Mouse (Mus musculus): ENCODE results near the gene Ush1g. TPM values are rescaled to one million over a fixed set of nuclear protein-coding genes. Genes with fewer than 3 reads are reported as not detected.

Gene Ush1g
- total and polyA plus RNA-seq, 2 experiments from 2014 or later: 0.06 to 0.33 TPM

DNA sequence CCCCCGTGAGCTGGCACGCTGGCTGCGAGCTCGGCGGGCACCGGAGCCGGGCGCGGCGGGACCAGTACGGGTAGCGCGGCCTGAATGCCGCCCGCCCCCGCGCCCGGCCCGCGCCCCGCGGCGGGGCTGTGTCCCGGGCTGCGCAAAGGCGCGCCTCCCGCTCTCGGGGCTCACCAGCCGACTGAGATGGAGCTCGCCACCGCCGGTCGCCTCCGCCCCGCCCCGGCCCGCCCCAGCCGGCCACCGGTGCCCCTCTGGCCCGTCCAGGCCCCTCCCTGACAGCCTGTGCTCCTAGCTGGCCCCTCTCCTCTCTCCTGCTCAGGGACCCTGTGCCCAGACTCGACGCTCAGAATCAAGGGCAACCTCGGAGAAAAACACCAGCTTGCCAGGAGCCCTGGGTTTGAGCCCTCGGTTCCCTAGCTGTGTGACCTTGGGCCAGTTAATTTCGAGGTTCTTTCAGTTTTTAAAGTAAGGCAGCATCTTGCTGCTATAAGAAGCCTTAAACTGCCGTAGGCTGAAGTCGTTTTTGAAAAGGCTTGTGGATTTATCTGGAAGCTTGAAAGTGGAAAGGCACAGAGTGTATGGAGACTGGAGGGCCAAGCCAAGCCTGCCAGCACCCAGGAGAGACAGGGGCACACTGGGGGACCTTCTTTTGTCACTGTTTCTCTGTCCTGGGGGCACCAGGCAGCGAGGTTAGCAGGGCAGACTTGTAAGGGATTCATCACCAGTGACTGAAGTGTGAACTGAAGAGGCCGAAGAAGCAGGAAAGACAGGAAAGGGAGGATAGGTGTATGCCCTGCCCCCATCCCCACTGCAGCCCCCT is 54.6 kb downstream of the Ush1g start, which contains the start of gene Grin2c:
Gene Grin2c, minus strand, starts transcription at position 183 of the 823 bp plus-strand sequence.
- H3K27me3 ChIP-seq (ENCODE audit: insufficient read depth, low read length): peaks cover 37% of the 10 kb centered on the region
- peaks cover 24% of the 10 kb centered on the region for H3K36me3 ChIP-seq (ENCODE audit: insufficient read depth)
- H3K9me3 ChIP-seq (ENCODE audit: low read length): no peaks in the 10 kb centered on the region
- H3K27ac ChIP-seq (ENCODE audit: low read depth, low read length): no peak within 1 kb of the TSS
- peak within 1 kb of the TSS; percentile 33 for H3K4me3 ChIP-seq (ENCODE audit: low read depth, low read length)
- TF ChIP-seq CTCF (IDR thresholded peaks at IDR 0.05; ENCODE audit: low read depth): no peak
- H3K9ac ChIP-seq: peak within 1 kb of the TSS; percentile 18; the same call in 1 of the 2 replicates
- WGBS: 10% methylated on average over 33 of the region's 50 CpGs
- H3K4me2 ChIP-seq (ENCODE audit: low read depth): peak within 1 kb of the TSS; percentile 59
- ATAC-seq (no peak), DNase-seq (no peak)
- H3K4me1 ChIP-seq (ENCODE audit: insufficient read depth): no peaks in the 10 kb centered on the region

DNA sequence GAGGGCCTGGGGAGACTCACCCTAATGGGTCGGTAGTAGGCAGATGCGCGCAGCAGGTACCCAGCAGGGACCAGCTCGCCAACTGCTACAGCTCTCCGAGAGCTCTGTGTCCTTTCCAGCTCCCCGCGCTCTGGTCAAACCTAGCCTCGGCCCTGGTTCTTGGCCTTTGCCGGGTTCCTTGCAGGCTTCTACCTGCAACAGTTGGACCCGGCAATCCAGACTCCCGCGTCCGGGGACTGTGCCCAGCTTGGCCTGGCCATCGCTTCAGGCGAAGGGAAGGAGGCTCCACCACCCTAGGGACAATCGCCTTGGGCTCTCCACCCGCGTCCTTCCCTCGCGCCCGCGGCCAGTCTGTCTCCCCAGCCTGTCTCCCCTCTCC is 55.5 kb downstream of the Ush1g start:
- peak overlapping the region; percentile 59 for H3K4me2 ChIP-seq (ENCODE audit: low read depth)
- H3K9ac ChIP-seq: no peak overlapping the region
- DNase-seq (no peak), ATAC-seq (no peak)
- peaks cover 42% of the 10 kb centered on the region for H3K27me3 ChIP-seq (ENCODE audit: insufficient read depth, low read length)
- peak overlapping the region; percentile 33 for H3K4me3 ChIP-seq (ENCODE audit: low read depth, low read length)
- no peaks in the 10 kb centered on the region for H3K9me3 ChIP-seq (ENCODE audit: low read length)
- H3K27ac ChIP-seq (ENCODE audit: low read depth, low read length): no peak overlapping the region
- no peaks in the 10 kb centered on the region for H3K4me1 ChIP-seq (ENCODE audit: insufficient read depth)
- WGBS: 2% methylated on average over 22 of the region's 22 CpGs
- TF ChIP-seq CTCF (IDR thresholded peaks at IDR 0.05; ENCODE audit: low read depth): no peak
- H3K36me3 ChIP-seq (ENCODE audit: insufficient read depth): peaks cover 17% of the 10 kb centered on the region

DNA sequence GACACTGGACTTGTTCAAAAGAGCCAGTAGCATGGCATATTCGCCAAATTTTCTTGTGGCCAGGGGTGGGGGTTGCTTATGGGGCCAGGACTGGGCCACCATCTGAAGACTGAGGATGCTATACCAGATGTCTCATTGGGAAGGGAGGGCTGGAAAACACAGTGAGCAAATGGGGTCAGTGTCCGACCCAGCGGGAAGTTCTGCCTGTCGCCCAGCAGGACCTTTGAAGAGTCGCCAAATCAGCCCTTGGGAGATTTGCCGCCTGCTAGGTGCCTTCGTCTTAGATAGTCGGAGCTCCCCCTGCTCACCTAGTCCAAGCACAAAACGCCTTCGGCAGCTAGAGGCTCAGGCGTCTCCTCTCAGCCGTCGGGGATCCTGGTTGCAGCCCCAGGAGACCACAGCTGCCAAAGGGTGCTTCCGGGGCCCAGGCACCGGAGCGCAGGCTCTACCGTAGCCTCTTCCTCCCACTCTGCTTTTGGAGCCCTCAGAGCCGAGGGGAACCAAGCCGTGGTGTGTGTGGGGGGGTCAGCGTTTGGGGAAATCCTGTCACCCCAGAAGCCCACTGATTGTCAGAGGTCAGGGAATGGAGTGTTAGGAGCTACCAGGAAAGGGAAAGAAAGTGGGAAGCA is 56.0 kb downstream of the Ush1g start:
- ATAC-seq (no peak), DNase-seq (no peak)
- Histone ChIP-seq H3K9me3 (ENCODE audit: low read length) (no peaks in the 10 kb centered on the region), H3K4me3 (ENCODE audit: low read depth, low read length) (no peak overlapping the region), H3K27me3 (ENCODE audit: insufficient read depth, low read length) (peaks cover 42% of the 10 kb centered on the region), H3K27ac (ENCODE audit: low read depth, low read length) (no peak overlapping the region), H3K4me1 (ENCODE audit: insufficient read depth) (no peaks in the 10 kb centered on the region), H3K9ac (no peak overlapping the region), H3K36me3 (ENCODE audit: insufficient read depth) (peaks cover 17% of the 10 kb centered on the region), H3K4me2 (ENCODE audit: low read depth) (no peak overlapping the region)
- WGBS: 6% methylated on average over 20 of the region's 20 CpGs
- TF ChIP-seq CTCF (IDR thresholded peaks at IDR 0.05; ENCODE audit: low read depth): no peak

Other genes starting within 250 kb of the Ush1g start
- gene Rab37, start 230.6 kb downstream of the Ush1g start, total RNA-seq (2014; rRNA removed): 0.38 and 0.57 TPM in 2 replicates
- 0.82 and 0.84 TPM in 2 replicates for gene Rab37, start 230.6 kb downstream of the Ush1g start, polyA plus RNA-seq (2015; fragmentation: Nextera tagmentation; extraction: Ambion mirVana)
- gene Cd300lf, start 188.0 kb downstream of the Ush1g start, total RNA-seq (2014; rRNA removed): 0.24 TPM in 1 of 2 replicates, not detected in the other
- 0.05 and 0.18 TPM in 2 replicates for gene Cd300lf, start 188.0 kb downstream of the Ush1g start, polyA plus RNA-seq (2015; fragmentation: Nextera tagmentation; extraction: Ambion mirVana)
- gene Slc9a3r1, start 158.7 kb downstream of the Ush1g start, total RNA-seq (2014; rRNA removed): 44.2 and 48.5 TPM in 2 replicates
- gene Slc9a3r1, start 158.7 kb downstream of the Ush1g start, polyA plus RNA-seq (2015; fragmentation: Nextera tagmentation; extraction: Ambion mirVana): 68.4 and 73.9 TPM in 2 replicates
- gene Tmem104, start 134.6 kb downstream of the Ush1g start, total RNA-seq (2014; rRNA removed): 5.4 and 7.6 TPM in 2 replicates
- gene Tmem104, start 134.6 kb downstream of the Ush1g start, polyA plus RNA-seq (2015; fragmentation: Nextera tagmentation; extraction: Ambion mirVana): 8.8 and 9.9 TPM in 2 replicates
- 19.2 and 20.3 TPM in 2 replicates for gene Nat9, start 134.2 kb downstream of the Ush1g start, total RNA-seq (2014; rRNA removed)
- 17.7 and 18.6 TPM in 2 replicates for gene Nat9, start 134.2 kb downstream of the Ush1g start, polyA plus RNA-seq (2015; fragmentation: Nextera tagmentation; extraction: Ambion mirVana)
- gene Grin2c, start 54.8 kb downstream of the Ush1g start, total RNA-seq (2014; rRNA removed): 1.5 and 1.6 TPM in 2 replicates
- gene Grin2c, start 54.8 kb downstream of the Ush1g start, polyA plus RNA-seq (2015; fragmentation: Nextera tagmentation; extraction: Ambion mirVana): 0.35 and 0.48 TPM in 2 replicates
- gene Fdxr, start 45.0 kb downstream of the Ush1g start, total RNA-seq (2014; rRNA removed): 18.6 and 26.2 TPM in 2 replicates
- 14.0 and 16.4 TPM in 2 replicates for gene Fdxr, start 45.0 kb downstream of the Ush1g start, polyA plus RNA-seq (2015; fragmentation: Nextera tagmentation; extraction: Ambion mirVana)
- gene Fads6, start 24.4 kb downstream of the Ush1g start, total RNA-seq (2014; rRNA removed): 3.8 and 6.5 TPM in 2 replicates
- 0.47 and 0.48 TPM in 2 replicates for gene Fads6, start 24.4 kb downstream of the Ush1g start, polyA plus RNA-seq (2015; fragmentation: Nextera tagmentation; extraction: Ambion mirVana)
- 0.15 TPM in 1 of 2 replicates, not detected in the other for gene Otop2, start 14.9 kb downstream of the Ush1g start, total RNA-seq (2014; rRNA removed)
- gene Otop2, start 14.9 kb downstream of the Ush1g start, polyA plus RNA-seq (2015; fragmentation: Nextera tagmentation; extraction: Ambion mirVana): 0.10 and 0.13 TPM in 2 replicates
- gene Otop3, start 12.7 kb upstream of the Ush1g start, total RNA-seq (2014; rRNA removed): 0.31 and 0.48 TPM in 2 replicates
- 0.47 and 0.98 TPM in 2 replicates for gene Otop3, start 12.7 kb upstream of the Ush1g start, polyA plus RNA-seq (2015; fragmentation: Nextera tagmentation; extraction: Ambion mirVana)
- gene Hid1, start 45.7 kb upstream of the Ush1g start, total RNA-seq (2014; rRNA removed): 52.4 and 54.5 TPM in 2 replicates
- gene Hid1, start 45.7 kb upstream of the Ush1g start, polyA plus RNA-seq (2015; fragmentation: Nextera tagmentation; extraction: Ambion mirVana): 42.8 and 46.6 TPM in 2 replicates
- gene Cdr2l, start 59.9 kb upstream of the Ush1g start, total RNA-seq (2014; rRNA removed): 43.0 and 45.8 TPM in 2 replicates
- gene Cdr2l, start 59.9 kb upstream of the Ush1g start, polyA plus RNA-seq (2015; fragmentation: Nextera tagmentation; extraction: Ambion mirVana): 14.4 and 16.9 TPM in 2 replicates
- gene Mrpl58, start 81.7 kb upstream of the Ush1g start, total RNA-seq (2014; rRNA removed): 82.1 and 86.1 TPM in 2 replicates
- 201 and 203 TPM in 2 replicates for gene Mrpl58, start 81.7 kb upstream of the Ush1g start, polyA plus RNA-seq (2015; fragmentation: Nextera tagmentation; extraction: Ambion mirVana)
- 339 and 418 TPM in 2 replicates for gene Atp5h, start 97.9 kb upstream of the Ush1g start, total RNA-seq (2014; rRNA removed)
- gene Atp5h, start 97.9 kb upstream of the Ush1g start, polyA plus RNA-seq (2015; fragmentation: Nextera tagmentation; extraction: Ambion mirVana): 808 and 932 TPM in 2 replicates
- 31.7 TPM in 2 replicates for gene Kctd2, start 98.1 kb upstream of the Ush1g start, total RNA-seq (2014; rRNA removed)
- gene Kctd2, start 98.1 kb upstream of the Ush1g start, polyA plus RNA-seq (2015; fragmentation: Nextera tagmentation; extraction: Ambion mirVana): 27.1 and 29.3 TPM in 2 replicates
- not detected in 2 replicates for gene Trim80, start 118.5 kb upstream of the Ush1g start, total RNA-seq (2014; rRNA removed)
- not detected in 2 replicates for gene Trim80, start 118.5 kb upstream of the Ush1g start, polyA plus RNA-seq (2015; fragmentation: Nextera tagmentation; extraction: Ambion mirVana)
- not detected in 2 replicates for gene Slc16a5, start 140.4 kb upstream of the Ush1g start, total RNA-seq (2014; rRNA removed)
- 0.06 and 0.07 TPM in 2 replicates for gene Slc16a5, start 140.4 kb upstream of the Ush1g start, polyA plus RNA-seq (2015; fragmentation: Nextera tagmentation; extraction: Ambion mirVana)
- 11.2 and 14.2 TPM in 2 replicates for gene Armc7, start 153.6 kb upstream of the Ush1g start, total RNA-seq (2014; rRNA removed)
- 8.5 and 11.2 TPM in 2 replicates for gene Armc7, start 153.6 kb upstream of the Ush1g start, polyA plus RNA-seq (2015; fragmentation: Nextera tagmentation; extraction: Ambion mirVana)
- 59.6 and 84.6 TPM in 2 replicates for gene Nt5c, start 169.8 kb upstream of the Ush1g start, total RNA-seq (2014; rRNA removed)
- 136 and 143 TPM in 2 replicates for gene Nt5c, start 169.8 kb upstream of the Ush1g start, polyA plus RNA-seq (2015; fragmentation: Nextera tagmentation; extraction: Ambion mirVana)
- gene Jpt1, start 192.3 kb upstream of the Ush1g start, total RNA-seq (2014; rRNA removed): 1,009 and 1,140 TPM in 2 replicates
- 1,672 and 1,955 TPM in 2 replicates for gene Jpt1, start 192.3 kb upstream of the Ush1g start, polyA plus RNA-seq (2015; fragmentation: Nextera tagmentation; extraction: Ambion mirVana)
- gene Sumo2, start 214.2 kb upstream of the Ush1g start, total RNA-seq (2014; rRNA removed): 795 and 821 TPM in 2 replicates
- 1,185 and 1,251 TPM in 2 replicates for gene Sumo2, start 214.2 kb upstream of the Ush1g start, polyA plus RNA-seq (2015; fragmentation: Nextera tagmentation; extraction: Ambion mirVana)
- 62.6 and 90.3 TPM in 2 replicates for gene Nup85, start 242.4 kb upstream of the Ush1g start, total RNA-seq (2014; rRNA removed)
- 66.2 and 78.7 TPM in 2 replicates for gene Nup85, start 242.4 kb upstream of the Ush1g start, polyA plus RNA-seq (2015; fragmentation: Nextera tagmentation; extraction: Ambion mirVana)

Data from forebrain, postnatal 0 days (tissue).